Mouse (Mus musculus) megakaryocyte progenitor cell, adult 5-6 weeks (primary cell): Measurements from ENCODE around the gene Cacnb3. TPM values are rescaled to one million over a fixed set of nuclear protein-coding genes. Genes with fewer than 3 reads are reported as not detected.

ENCODE experiments used
- ATAC-seq: replicated peaks from 2 replicates; pipeline ENCODE4 v1.8.0; 2016; ENCODE audit warnings: mild to moderate bottlenecking, moderate TSS enrichment, inconsistent platforms; ENCODE audit not compliant: poor library complexity
- total RNA-seq, 2 experiments: library from RNA; stranded (forward) in 1 of 2; stranded (reverse) in 1 of 2; fragments of 157-497, 149-512 nt in 1 of 2; fragments of 200-1000 nt in 1 of 2; gene quantifications; 2 replicates each; pipeline versions ENCODE4 v1.2.3 to v1.2.4; 2015 to 2017

The Cacnb3 gene
- total RNA-seq, 2 experiments from 2014 or later, result not detected

- 0 out of 2 replicates have a peak, but pooled peaks have one; percentile 1 for ATAC-seq
Observed at GRCm38 (mm10) chr15:98633822-98634470, 3.3 kb downstream of the Cacnb3 start.

GRCm38 (mm10) chr15:98634541-98635081, 4.0 kb downstream of the Cacnb3 start:
- ATAC-seq, result peak; percentile 22; the same call in 1 of the 2 replicates

- no peak for ATAC-seq
Observed at GRCm38 (mm10) chr15:98635291-98635841, 4.7 kb downstream of the Cacnb3 start.

- ATAC-seq, result no peak
Observed at GRCm38 (mm10) chr15:98636517-98636916, 5.9 kb downstream of the Cacnb3 start.

GRCm38 (mm10) chr15:98637155-98637554, 6.5 kb downstream of the Cacnb3 start:
- ATAC-seq, result no peak

DNA sequence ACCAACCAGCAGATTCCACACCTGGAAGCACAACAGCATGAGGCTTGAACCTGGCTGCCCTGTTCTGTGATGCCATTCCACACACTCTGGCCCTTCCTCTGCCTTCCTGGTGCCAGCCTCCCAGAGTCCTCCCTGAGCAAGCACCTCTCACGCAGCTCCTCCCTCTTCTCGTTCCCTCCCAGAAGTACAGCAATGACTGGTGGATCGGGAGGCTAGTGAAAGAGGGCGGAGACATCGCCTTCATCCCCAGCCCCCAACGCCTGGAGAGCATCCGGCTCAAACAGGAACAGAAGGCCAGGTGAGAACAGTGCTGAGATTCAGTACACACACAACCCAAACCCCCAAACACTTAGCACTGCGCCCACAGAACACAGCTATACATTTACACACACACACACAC, 9.5 kb downstream of the Cacnb3 start:
- no peak for ATAC-seq

DNA sequence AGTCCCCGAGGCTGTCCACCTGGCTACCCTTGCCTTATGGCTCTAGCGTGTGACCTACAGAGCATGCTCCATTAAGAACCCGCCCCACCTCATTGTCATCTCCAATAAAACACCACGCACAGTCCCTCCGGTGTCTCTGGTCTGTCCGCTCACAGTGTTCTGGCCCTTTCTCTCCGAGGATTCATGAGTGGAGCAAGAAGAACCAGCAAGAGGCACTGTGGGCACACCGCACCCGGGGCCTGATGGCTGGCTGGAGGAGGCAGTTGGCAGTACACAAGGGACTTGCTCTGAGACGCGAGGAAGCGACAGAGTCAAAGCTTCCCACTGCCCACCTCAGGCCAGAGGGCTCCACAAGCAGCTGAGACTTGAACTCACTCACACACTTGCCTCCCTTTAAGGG, 13.8 kb downstream of the Cacnb3 start:
- no peak for ATAC-seq

- ATAC-seq, result no peak
Observed at GRCm38 (mm10) chr15:98645057-98646026, 14.7 kb downstream of the Cacnb3 start.

DNA sequence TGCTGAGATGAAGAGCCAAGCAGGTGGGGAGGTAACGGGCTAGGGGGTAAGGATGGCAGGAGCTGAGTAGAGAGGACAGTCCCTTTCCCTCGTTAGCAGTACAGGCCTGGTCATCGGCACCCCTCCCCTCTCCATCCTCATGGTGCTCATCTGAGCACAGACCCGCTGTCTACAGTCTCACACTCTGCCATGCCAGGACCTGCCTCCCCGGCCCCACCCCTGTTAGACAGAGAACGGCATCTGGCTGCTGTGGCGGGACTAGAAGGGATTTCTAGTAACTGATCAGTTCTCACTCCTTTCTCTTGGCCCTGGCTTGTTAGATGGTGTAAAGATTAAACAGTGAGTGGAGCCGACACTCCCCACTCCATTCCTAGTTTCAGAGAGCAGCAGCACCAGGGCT, 16.1 kb downstream of the Cacnb3 start:
- no peak for ATAC-seq

DNA sequence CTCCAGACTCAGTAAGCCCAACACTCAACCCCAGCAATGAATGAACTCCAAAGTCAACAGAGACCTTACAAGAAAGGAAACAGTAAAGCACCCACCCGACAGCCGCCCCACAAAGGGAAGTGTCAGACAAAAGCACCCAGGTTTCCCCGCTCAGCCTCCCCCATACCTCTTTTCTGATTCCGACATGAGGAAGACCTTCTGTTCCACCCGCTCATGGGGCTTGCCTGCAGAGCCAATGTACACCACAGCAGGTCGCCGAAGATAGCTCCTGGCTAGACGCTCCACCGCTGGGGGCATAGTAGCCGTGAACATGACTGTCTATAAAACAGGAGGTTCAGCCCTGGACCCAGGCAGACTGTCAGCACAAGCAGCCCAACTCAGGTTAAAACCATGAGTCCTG, 16.7 kb downstream of the Cacnb3 start:
- no peak for ATAC-seq

DNA sequence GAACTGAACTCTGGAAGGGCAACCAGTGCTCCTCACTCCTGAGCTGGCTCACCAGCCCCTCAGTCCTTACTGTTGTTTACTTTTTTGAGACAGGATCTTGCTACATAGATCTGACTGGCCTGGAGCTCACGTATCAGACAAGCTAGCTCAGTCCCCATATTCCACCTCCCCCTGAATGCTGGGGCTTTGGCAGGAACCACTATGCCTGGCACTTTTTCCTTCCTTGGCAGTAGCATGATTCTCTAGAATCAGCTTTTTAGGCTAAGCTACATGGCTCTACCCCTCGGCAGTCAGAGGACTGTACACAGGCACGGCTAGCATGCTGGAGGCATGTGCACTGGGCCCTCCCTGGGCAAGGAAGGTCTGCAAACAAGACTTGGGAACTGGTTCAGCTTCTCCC, 17.4 kb downstream of the Cacnb3 start:
- no peak for ATAC-seq

DNA sequence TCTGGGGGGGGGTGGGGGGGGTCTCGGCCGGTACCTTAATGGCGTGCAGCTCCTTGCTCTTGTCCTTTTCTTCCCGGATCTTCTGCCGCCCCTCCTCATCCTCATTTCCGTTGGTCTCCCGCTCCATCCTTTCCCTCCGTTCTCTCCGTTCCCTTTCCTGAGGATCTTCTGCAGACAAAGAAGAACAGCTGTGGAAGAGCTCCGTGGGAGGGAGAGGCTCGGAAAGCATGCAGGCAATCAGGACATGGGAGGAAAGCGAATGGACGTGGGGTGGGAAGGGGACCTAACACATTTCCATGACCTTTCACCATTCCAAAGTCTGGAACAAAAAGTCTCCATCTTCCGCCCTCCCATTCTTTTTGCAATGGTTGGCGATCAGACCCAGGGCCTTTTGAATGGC, 20.8 kb downstream of the Cacnb3 start:
- no peak for ATAC-seq

GRCm38 (mm10) chr15:98652174-98652573, 21.5 kb downstream of the Cacnb3 start:
- ATAC-seq, result no peak

- ATAC-seq, result peak; percentile 37; the same call in 1 of the 2 replicates
Observed at GRCm38 (mm10) chr15:98656982-98657751, 26.5 kb downstream of the Cacnb3 start.

DNA sequence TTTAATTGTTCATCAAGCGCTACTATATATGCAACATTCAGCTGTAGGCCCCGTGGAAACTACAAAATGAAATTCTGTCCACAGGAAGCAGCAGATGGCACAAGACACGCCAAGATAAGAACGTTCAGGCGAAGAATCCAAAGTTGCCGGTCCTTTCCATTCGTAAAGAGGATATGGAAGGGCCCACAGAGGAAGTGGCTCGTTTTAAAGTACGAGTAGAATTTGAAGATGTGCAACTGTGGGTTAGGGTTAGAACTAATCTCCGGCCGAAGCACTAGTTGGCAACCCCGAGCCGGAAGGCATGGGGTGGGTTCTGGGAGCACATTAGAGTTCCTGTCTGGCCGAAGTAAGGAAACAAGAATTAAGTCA, 31.5 kb downstream of the Cacnb3 start:
- ATAC-seq, result peak; percentile 47

GRCm38 (mm10) chr15:98662567-98663545, 32.2 kb downstream of the Cacnb3 start, which contains the start of gene Ddx23:
Ddx23 (minus strand) TSS chr15:98662894.
- ATAC-seq, result peak; percentile 96

DNA sequence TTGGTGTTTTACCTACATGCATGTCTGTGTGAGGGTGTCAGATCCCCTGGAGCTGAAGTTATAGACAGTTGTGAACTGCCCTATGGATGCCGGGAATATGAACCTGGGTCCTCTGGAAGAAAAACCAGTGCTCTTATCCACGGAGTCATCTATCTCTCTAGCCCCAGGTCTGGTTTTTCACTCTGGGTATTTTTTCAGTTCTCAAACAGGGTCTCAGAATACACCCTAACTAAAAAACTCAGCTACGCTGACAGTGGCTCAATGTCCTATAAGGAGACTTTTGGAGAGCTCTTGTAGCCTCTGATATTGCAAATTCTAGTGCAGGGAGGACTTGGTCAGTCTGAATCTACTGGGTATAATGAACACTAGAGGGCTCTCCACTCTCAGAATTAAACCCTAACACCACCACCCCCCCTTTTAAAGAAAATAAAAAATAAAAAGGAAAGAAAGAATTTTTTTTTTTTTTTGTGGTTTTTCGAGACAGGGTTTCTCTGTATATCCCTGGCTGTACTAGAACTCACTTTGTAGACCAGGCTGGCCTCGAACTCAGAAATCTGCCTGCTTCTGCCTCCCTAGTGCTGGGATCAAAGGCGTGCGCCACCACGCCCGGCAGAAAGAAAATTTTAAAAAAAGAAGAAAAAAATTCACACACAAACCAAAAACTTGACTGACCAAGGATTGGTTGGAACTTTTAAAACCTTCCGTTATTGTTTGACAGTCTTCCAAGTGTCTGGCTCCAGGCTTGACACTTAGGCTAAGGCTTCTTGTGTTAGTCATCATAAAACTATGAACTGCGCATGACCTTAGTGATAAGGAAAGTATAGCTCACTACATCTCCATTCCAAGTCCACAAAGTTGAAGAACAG, 33.6 kb downstream of the Cacnb3 start:
- ATAC-seq, result 0 out of 2 replicates have a peak, but pooled peaks have one; percentile 27

GRCm38 (mm10) chr15:98672592-98672991, 42.0 kb downstream of the Cacnb3 start:
- peak; percentile 34 for ATAC-seq
